Comparison of ENCODE assay signal across 8 mouse cellular contexts in genomic region chr2:26963923-26964723, GRCm38 (mm10). TPM values are rescaled to one million over a fixed set of nuclear protein-coding genes. Genes with fewer than 3 reads are reported as not detected.
A peak's percentile ranks its signal among the peaks of the same experiment; 100 is the strongest.
DNase-seq lines count a peak whose midpoint lies in the region; ATAC-seq lines count a peak whose summit lies in the region.

TSS of gene Rexo4 (minus strand) at chr2:26964386.

- peak; percentile 98 for ATAC-seq in hindbrain, embryonic 15.5 days (ENCODE audit: low FRiP score, low read depth)

- peak within 1 kb of the TSS; percentile 97 for H3K27ac ChIP-seq in hindbrain, embryonic 15.5 days (replicated peaks)

- no peaks in the 10 kb centered on the region for H3K9me3 ChIP-seq in hindbrain, embryonic 15.5 days

- no peaks in the 10 kb centered on the region for H3K27me3 ChIP-seq in hindbrain, embryonic 15.5 days

- H3K9ac ChIP-seq in hindbrain, embryonic 15.5 days = peak within 1 kb of the TSS; percentile 90

- peak within 1 kb of the TSS; percentile 68 for H3K4me2 ChIP-seq in hindbrain, embryonic 15.5 days

- under 1% methylated on average over 50 of the region's 50 CpGs for WGBS in hindbrain, embryonic 15.5 days

- H3K4me1 ChIP-seq in hindbrain, embryonic 15.5 days (replicated peaks) = peaks cover 38% of the 10 kb centered on the region

- peak within 1 kb of the TSS; percentile 92 for H3K4me3 ChIP-seq in hindbrain, embryonic 15.5 days

- DNase-seq in R1 (ENCODE audit: low read depth, low spot score) = peak; percentile 97
- peak; percentile 95 for DNase-seq in cerebellum, postnatal 25 days
- peak; percentile 97 for DNase-seq in frontal cortex, postnatal 36 days (ENCODE audit: low spot score in 2 of 2)
- DNase-seq in left cerebral cortex, adult 11 months (ENCODE audit: low spot score) = peak; percentile 90
- peak; percentile 94 to 96 for DNase-seq in lung, postnatal 4 days
- DNase-seq in retina, postnatal 7 days (ENCODE audit: low read depth, low spot score) = peak; percentile 94
- DNase-seq in urinary bladder, adult 2 months (ENCODE audit: low spot score) = peak; percentile 93

- H3K36me3 ChIP-seq in hindbrain, embryonic 15.5 days = peaks cover 20% of the 10 kb centered on the region

RNA-seq across cellular contexts. Expression of gene Rexo4, which starts in this region (rescaled TPM):
- 37.9 and 39.3 TPM in 2 replicates for polyA plus RNA-seq in hindbrain, embryonic 15.5 days (2015; fragmentation: Nextera tagmentation; extraction: Ambion mirVana)
- polyA plus RNA-seq in urinary bladder, adult 2 months (2012; rRNA removed) = 33.6 TPM in 2 replicates

Comparison
In these comparisons a context has a peak if more than half of its experiments do, and no peak if none do; other contexts are left out.
1. Peak in every context shown above with its lines: DNase-seq, ATAC-seq, H3K4me3 ChIP-seq and H3K27ac ChIP-seq.